Mouse (Mus musculus) limb, embryonic 10.5 days (tissue): ENCODE data around the gene Abca3. TPM values are rescaled to one million over a fixed set of nuclear protein-coding genes. Genes with fewer than 3 reads are reported as not detected.
"Not testable (repeated sequence)": the region's sequence is repeated elsewhere in the genome, so short reads cannot be mapped to it uniquely, and the experiment has no call there.

Experiments
- DNase-seq: peaks from one replicate; pipeline ENCODE4 v3.0.0-alpha.2; 2017; ENCODE audit warnings: low spot score
- H3K27ac ChIP-seq: fragments of 300-500 bp; sonication (generic); 2 replicates; pipeline ENCODE4 v1.5.1; 2016; ENCODE audit warnings: mild to moderate bottlenecking
- H3K27me3 ChIP-seq: fragments of 300-500 bp; sonication (generic); 2 replicates; pipeline ENCODE4 v1.6.1; 2016; ENCODE audit warnings: low read depth, mild to moderate bottlenecking; ENCODE audit not compliant: poor library complexity, severe bottlenecking
- H3K36me3 ChIP-seq: fragments of 300-500 bp; sonication (generic); 2 replicates; pipeline ENCODE4 v1.6.1; 2016; ENCODE audit warnings: mild to moderate bottlenecking, moderate library complexity
- H3K4me1 ChIP-seq: fragments of 300-500 bp; sonication (generic); 2 replicates; pipeline ENCODE4 v1.6.1; 2016
- H3K4me3 ChIP-seq: fragments of 300-500 bp; sonication (generic); 2 replicates; pipeline ENCODE4 v1.5.1; 2016; ENCODE audit warnings: mild to moderate bottlenecking, moderate library complexity
- H3K9me3 ChIP-seq: fragments of 300-500 bp; sonication (generic); replicated peaks from 2 replicates; pipeline ENCODE4 v1.6.1; 2016; ENCODE audit warnings: mild to moderate bottlenecking
- WGBS: fragments of 180-500 bp; shearing (Covaris S2); methylation state at CpG from one replicate; pipeline ENCODE4 v1.1.7; 2016; 5-methylcytosine and 5-hydroxymethylcytosine counted together
- polyA plus RNA-seq: library from polyadenylated mRNA; unstranded; fragments of >200 nt; fragmentation: Nextera tagmentation; extraction: Ambion mirVana; gene quantifications from 2 replicates; pipeline ENCODE4 v1.2.1, GENCODE M21; 2016

Gene Abca3
- polyA plus RNA-seq, 1 experiment from 2014 or later: 3.6 TPM

GRCm38 (mm10) chr17:24394456-24394855, 42.7 kb downstream of the Abca3 start:
- Histone ChIP-seq H3K27me3 (no peaks in the 10 kb centered on the region), H3K4me1 (no peaks in the 10 kb centered on the region), H3K4me3 (no peak overlapping the region), H3K9me3 (no peaks in the 10 kb centered on the region), H3K27ac (no peak overlapping the region), H3K36me3 (no peaks in the 10 kb centered on the region)
- 84% methylated on average over 7 of the region's 7 CpGs for WGBS
- DNase-seq: no peak

- Histone ChIP-seq H3K36me3 (peaks cover 4% of the 10 kb centered on the region; the same call in 1 of the 2 replicates), H3K4me3 (no peak overlapping the region), H3K9me3 (no peaks in the 10 kb centered on the region), H3K27me3 (no peaks in the 10 kb centered on the region), H3K4me1 (no peaks in the 10 kb centered on the region), H3K27ac (no peak overlapping the region)
- 75% methylated on average over 3 of the region's 3 CpGs for WGBS
- no peak for DNase-seq
Observed at GRCm38 (mm10) chr17:24402371-24402770, 50.6 kb downstream of the Abca3 start.

GRCm38 (mm10) chr17:24407116-24407803, 55.5 kb downstream of the Abca3 start:
- Histone ChIP-seq H3K4me3 (no peak overlapping the region), H3K4me1 (no peaks in the 10 kb centered on the region), H3K9me3 (no peaks in the 10 kb centered on the region), H3K36me3 (peaks cover 43% of the 10 kb centered on the region), H3K27me3 (no peaks in the 10 kb centered on the region), H3K27ac (no peak overlapping the region)
- 87% methylated on average over 12 of the region's 12 CpGs for WGBS
- no peak for DNase-seq

- peaks cover 25% of the 10 kb centered on the region for H3K4me1 ChIP-seq
- no peaks in the 10 kb centered on the region for H3K27me3 ChIP-seq
- peaks cover 65% of the 10 kb centered on the region for H3K36me3 ChIP-seq
- WGBS: 41% methylated on average over 22 of the region's 22 CpGs
- no peaks in the 10 kb centered on the region for H3K9me3 ChIP-seq
- no peak for DNase-seq
- peak overlapping the region; percentile 78 for H3K4me3 ChIP-seq
- H3K27ac ChIP-seq: peak overlapping the region; percentile 99
Observed at GRCm38 (mm10) chr17:24413557-24414211, 61.9 kb downstream of the Abca3 start.

GRCm38 (mm10) chr17:24414230-24414976, 62.7 kb downstream of the Abca3 start, which contains the start of gene Rnps1:
Rnps1 (plus strand) TSS chr17:24414565.
- WGBS: under 1% methylated on average over 64 of the region's 64 CpGs
- Histone ChIP-seq H3K27me3 (no peaks in the 10 kb centered on the region), H3K27ac (peak within 1 kb of the TSS; percentile 99), H3K4me3 (peak within 1 kb of the TSS; percentile 78), H3K4me1 (peaks cover 25% of the 10 kb centered on the region), H3K9me3 (no peaks in the 10 kb centered on the region), H3K36me3 (peaks cover 65% of the 10 kb centered on the region)
- DNase-seq: peak; percentile 100

- no peak for DNase-seq
- Histone ChIP-seq H3K27me3 (no peaks in the 10 kb centered on the region), H3K4me1 (peaks cover 25% of the 10 kb centered on the region), H3K9me3 (no peaks in the 10 kb centered on the region), H3K4me3 (peak overlapping the region; percentile 78), H3K36me3 (peaks cover 66% of the 10 kb centered on the region), H3K27ac (peak overlapping the region; percentile 99)
- WGBS: under 1% methylated on average over 21 of the region's 21 CpGs
Observed at GRCm38 (mm10) chr17:24415011-24415410, 63.3 kb downstream of the Abca3 start.

GRCm38 (mm10) chr17:24416051-24416652, 64.4 kb downstream of the Abca3 start:
- DNase-seq: no peak
- no peaks in the 10 kb centered on the region for H3K9me3 ChIP-seq
- peak overlapping the region; percentile 78 for H3K4me3 ChIP-seq
- H3K36me3 ChIP-seq: peaks cover 66% of the 10 kb centered on the region
- peaks cover 25% of the 10 kb centered on the region for H3K4me1 ChIP-seq
- H3K27ac ChIP-seq: no peak overlapping the region
- WGBS: 95% methylated on average over 3 of the region's 3 CpGs
- no peaks in the 10 kb centered on the region for H3K27me3 ChIP-seq

- 96% methylated on average over 4 of the region's 4 CpGs for WGBS
- peaks cover 15% of the 10 kb centered on the region for H3K4me1 ChIP-seq
Observed at GRCm38 (mm10) chr17:24423114-24423513, 71.4 kb downstream of the Abca3 start.

GRCm38 (mm10) chr17:24424489-24424888, 72.7 kb downstream of the Abca3 start:
- Histone ChIP-seq H3K4me1 (peaks cover 15% of the 10 kb centered on the region), H3K27me3 (no peaks in the 10 kb centered on the region), H3K4me3 (no peak overlapping the region), H3K36me3 (peaks cover 71% of the 10 kb centered on the region), H3K27ac (no peak overlapping the region), H3K9me3 (no peaks in the 10 kb centered on the region)
- WGBS: 90% methylated on average over 5 of the region's 5 CpGs
- no peak for DNase-seq

More at GRCm38 (mm10) chr17:24423114-24423513, 71.4 kb downstream of the Abca3 start:
- H3K4me3 ChIP-seq: no peak overlapping the region
- no peaks in the 10 kb centered on the region for H3K27me3 ChIP-seq
- peaks cover 80% of the 10 kb centered on the region for H3K36me3 ChIP-seq
- no peak overlapping the region for H3K27ac ChIP-seq
- no peaks in the 10 kb centered on the region for H3K9me3 ChIP-seq
- no peak for DNase-seq

GRCm38 (mm10) chr17:24425326-24425725, 73.6 kb downstream of the Abca3 start:
- not testable (repeated sequence) for DNase-seq, H3K27me3 ChIP-seq, H3K4me3 ChIP-seq, H3K27ac ChIP-seq, H3K9me3 ChIP-seq
- Histone ChIP-seq H3K36me3 (peaks cover 66% of the 10 kb centered on the region), H3K4me1 (peaks cover 15% of the 10 kb centered on the region)
- 88% methylated on average over 6 of the region's 8 CpGs for WGBS

GRCm38 (mm10) chr17:24425905-24426304, 74.2 kb downstream of the Abca3 start:
- H3K27ac ChIP-seq: no peak overlapping the region
- H3K4me1 ChIP-seq: peaks cover 15% of the 10 kb centered on the region
- no peak overlapping the region for H3K4me3 ChIP-seq
- H3K27me3 ChIP-seq: no peaks in the 10 kb centered on the region
- WGBS: 91% methylated on average over 7 of the region's 7 CpGs
- H3K36me3 ChIP-seq: peaks cover 62% of the 10 kb centered on the region
- H3K9me3 ChIP-seq: no peaks in the 10 kb centered on the region
- DNase-seq: no peak

- Histone ChIP-seq H3K27ac (peak within 1 kb of the TSS; percentile 97), H3K27me3 (no peaks in the 10 kb centered on the region), H3K4me3 (peak within 1 kb of the TSS; percentile 78), H3K9me3 (no peaks in the 10 kb centered on the region), H3K36me3 (peaks cover 57% of the 10 kb centered on the region), H3K4me1 (peaks cover 15% of the 10 kb centered on the region)
- peak; percentile 93 for DNase-seq
- WGBS: under 1% methylated on average over 48 of the region's 48 CpGs
Observed at GRCm38 (mm10) chr17:24426471-24427169, 74.9 kb downstream of the Abca3 start, which contains the start of gene Eci1. Eci1 (plus strand) TSS chr17:24426641.
